10 mouse cellular contexts compared by ENCODE assay signal in the genomic region with DNA sequence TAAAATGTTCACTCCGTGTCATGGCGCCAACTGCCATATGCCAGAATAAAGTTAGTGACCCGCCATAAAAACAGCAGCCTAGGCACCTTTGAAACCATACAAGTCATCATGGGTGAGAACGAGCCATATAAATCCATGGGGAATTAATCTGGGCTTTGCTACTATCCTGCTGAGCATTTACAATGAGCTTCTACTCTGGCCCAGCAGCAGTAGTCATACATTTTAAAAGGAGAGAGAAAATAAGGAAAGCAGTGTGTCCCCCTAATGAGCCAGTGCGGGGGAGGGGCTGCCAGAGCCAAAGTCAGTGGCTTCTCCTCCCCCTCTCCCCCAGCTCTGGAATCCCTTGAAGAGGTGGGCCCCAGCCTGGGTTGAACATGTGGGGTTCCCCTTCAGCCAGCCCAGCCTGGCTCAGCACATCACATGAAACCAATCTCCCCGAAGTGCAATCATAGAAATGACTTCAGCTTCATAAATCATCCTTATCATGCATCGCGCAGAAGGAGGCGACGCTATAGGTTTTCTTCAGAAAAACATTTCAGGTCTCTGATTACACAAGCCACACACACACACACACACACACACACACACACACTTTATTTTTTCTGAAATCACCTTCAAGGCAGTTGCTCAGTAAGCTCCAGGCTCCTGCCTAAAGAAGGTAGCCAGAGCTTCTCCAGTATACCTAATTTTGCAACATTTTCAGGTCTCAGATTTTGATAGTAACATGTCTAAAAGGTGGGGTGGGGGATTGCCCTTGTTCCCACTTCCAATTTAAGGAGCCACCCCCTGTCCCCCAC.
DNase-seq lines count a peak whose midpoint lies in the region; ATAC-seq lines count a peak whose summit lies in the region.
"Had no signal": no experiment of that assay in that cellular context is flagged by ENCODE, and none has a peak within 500 bp of the region (broad histone marks: within the 10 kb centered on the region; RNA-seq: fewer than 3 reads in every experiment).

No protein-coding gene starts in this region.

- no peaks in the 10 kb centered on the region for H3K4me1 ChIP-seq in heart, embryonic 16.5 days (ENCODE audit: control insufficient read depth, insufficient read depth, low read length)
- H3K4me1 ChIP-seq in heart, embryonic 10.5 days, result peaks cover 6% of the 10 kb centered on the region
- H3K4me1 ChIP-seq in embryonic facial prominence, embryonic 12.5 days, result peaks cover 9% of the 10 kb centered on the region; the same call in 1 of the 2 replicates
- peaks cover 7% of the 10 kb centered on the region; the same call in 1 of the 2 replicates for H3K4me1 ChIP-seq in intestine, embryonic 16.5 days (ENCODE audit: control insufficient read depth, insufficient read depth, low read length)
- H3K4me1 ChIP-seq in neural tube, embryonic 11.5 days (ENCODE audit: control insufficient read depth, insufficient read depth, low read length), result peaks cover 6% of the 10 kb centered on the region; the same call in 1 of the 2 replicates
- H3K4me1 ChIP-seq: megakaryocyte, embryonic 14.5 days had no signal

- H3K9me3 ChIP-seq in heart, embryonic 16.5 days (replicated peaks; ENCODE audit: control insufficient read depth, low read length), result no peaks in the 10 kb centered on the region
- H3K9me3 ChIP-seq in heart, embryonic 10.5 days, result no peaks in the 10 kb centered on the region
- H3K9me3 ChIP-seq in embryonic facial prominence, embryonic 12.5 days, result no peaks in the 10 kb centered on the region
- H3K9me3 ChIP-seq in intestine, embryonic 16.5 days (ENCODE audit: control insufficient read depth, low read length), result no peaks in the 10 kb centered on the region
- no peaks in the 10 kb centered on the region for H3K9me3 ChIP-seq in neural tube, embryonic 11.5 days (ENCODE audit: control insufficient read depth, low read length)
- H3K9me3 ChIP-seq: megakaryocyte, embryonic 14.5 days had no signal

- no peak for DNase-seq in heart, embryonic 10.5 days (ENCODE audit: low spot score)
- peak; percentile 47 for DNase-seq in neural tube, embryonic 11.5 days (ENCODE audit: low spot score)
- DNase-seq in lung, postnatal 4 days, result no peak
- no peak for DNase-seq in heart, postnatal 14 days
- no peak for DNase-seq in layer of hippocampus, adult 9-11 months

- H3K27me3 ChIP-seq in heart, embryonic 16.5 days (ENCODE audit: control insufficient read depth, insufficient read depth, low read length), result no peaks in the 10 kb centered on the region
- H3K27me3 ChIP-seq in heart, embryonic 10.5 days (ENCODE audit: insufficient read depth, poor library complexity, severe bottlenecking), result no peaks in the 10 kb centered on the region
- no peaks in the 10 kb centered on the region for H3K27me3 ChIP-seq in embryonic facial prominence, embryonic 12.5 days
- no peaks in the 10 kb centered on the region for H3K27me3 ChIP-seq in intestine, embryonic 16.5 days (replicated peaks; ENCODE audit: control insufficient read depth, insufficient read depth, low read length)
- H3K27me3 ChIP-seq in neural tube, embryonic 11.5 days (ENCODE audit: control insufficient read depth, insufficient read depth, low read length), result no peaks in the 10 kb centered on the region
- H3K27me3 ChIP-seq: megakaryocyte, embryonic 14.5 days had no signal

- no peak overlapping the region for H3K4me2 ChIP-seq in heart, embryonic 16.5 days (ENCODE audit: low read depth, low read length)
- H3K4me2 ChIP-seq in embryonic facial prominence, embryonic 12.5 days (replicated peaks), result peak overlapping the region; percentile 17; the same call in 1 of the 2 replicates
- 0 out of 2 replicates have a peak overlapping the region, but pooled peaks have one; percentile 19 for H3K4me2 ChIP-seq in intestine, embryonic 16.5 days (ENCODE audit: low read depth, low read length)
- H3K4me2 ChIP-seq in neural tube, embryonic 11.5 days (ENCODE audit: low read depth), result 0 out of 2 replicates have a peak overlapping the region, but pooled peaks have one; percentile 1

- WGBS in heart, embryonic 16.5 days, result 33% methylated on average over 10 of the region's 10 CpGs
- 43% methylated on average over 10 of the region's 10 CpGs for WGBS in heart, embryonic 10.5 days
- 25% methylated on average over 10 of the region's 10 CpGs for WGBS in embryonic facial prominence, embryonic 12.5 days
- WGBS in intestine, embryonic 16.5 days, result 14% methylated on average over 10 of the region's 10 CpGs
- WGBS in neural tube, embryonic 11.5 days, result 18% methylated on average over 10 of the region's 10 CpGs

- no peak overlapping the region for H3K4me3 ChIP-seq in heart, embryonic 16.5 days (ENCODE audit: low read length)
- no peak overlapping the region for H3K4me3 ChIP-seq in heart, embryonic 10.5 days
- no peak overlapping the region for H3K4me3 ChIP-seq in embryonic facial prominence, embryonic 12.5 days
- H3K4me3 ChIP-seq in intestine, embryonic 16.5 days (ENCODE audit: low read length), result no peak overlapping the region
- no peak overlapping the region for H3K4me3 ChIP-seq in neural tube, embryonic 11.5 days (ENCODE audit: low read depth, low read length)
- H3K4me3 ChIP-seq: megakaryocyte, embryonic 14.5 days had no signal

- H3K27ac ChIP-seq in heart, embryonic 16.5 days (ENCODE audit: low read length), result no peak overlapping the region
- H3K27ac ChIP-seq in heart, embryonic 10.5 days, result no peak overlapping the region
- no peak overlapping the region for H3K27ac ChIP-seq in embryonic facial prominence, embryonic 12.5 days
- H3K27ac ChIP-seq in intestine, embryonic 16.5 days (ENCODE audit: low read length), result peak overlapping the region; percentile 47
- H3K27ac ChIP-seq in neural tube, embryonic 11.5 days (ENCODE audit: low read depth, low read length), result no peak overlapping the region

- intact Hi-C loops in heart, postnatal 14 days (cut with DNase I), result no loop called here

- no peaks in the 10 kb centered on the region for H3K36me3 ChIP-seq in heart, embryonic 16.5 days (ENCODE audit: control insufficient read depth, insufficient read depth)
- H3K36me3 ChIP-seq in heart, embryonic 10.5 days, result no peaks in the 10 kb centered on the region
- H3K36me3 ChIP-seq in embryonic facial prominence, embryonic 12.5 days, result no peaks in the 10 kb centered on the region
- H3K36me3 ChIP-seq in intestine, embryonic 16.5 days (ENCODE audit: control insufficient read depth, insufficient read depth, low read length), result no peaks in the 10 kb centered on the region
- no peaks in the 10 kb centered on the region for H3K36me3 ChIP-seq in neural tube, embryonic 11.5 days (ENCODE audit: control insufficient read depth, insufficient read depth, low read length)

- ATAC-seq in heart, embryonic 16.5 days (replicated peaks; ENCODE audit: extremely low read depth, insufficient read depth, low FRiP score), result 0 out of 2 replicates have a peak, but pooled peaks have one; percentile 52
- ATAC-seq in embryonic facial prominence, embryonic 12.5 days (ENCODE audit: insufficient number of reproducible peaks, insufficient read depth, low FRiP score, low TSS enrichment), result peak; percentile 41; the same call in 1 of the 2 replicates
- ATAC-seq in intestine, embryonic 16.5 days, result peak; percentile 97
- peak; percentile 89 for ATAC-seq in neural tube, embryonic 11.5 days (ENCODE audit: insufficient read depth, low FRiP score, low TSS enrichment)
- ATAC-seq: inflammation-experienced regulatory T-cells, adult 6 months had no signal

- no peak overlapping the region for H3K9ac ChIP-seq in heart, embryonic 16.5 days (ENCODE audit: low read length)
- no peak overlapping the region for H3K9ac ChIP-seq in embryonic facial prominence, embryonic 12.5 days
- no peak overlapping the region for H3K9ac ChIP-seq in intestine, embryonic 16.5 days (ENCODE audit: low read depth, low read length)
- no peak overlapping the region for H3K9ac ChIP-seq in neural tube, embryonic 11.5 days (ENCODE audit: low read length)

Comparison
In these comparisons a context has a peak if more than half of its experiments do, and no peak if none do; other contexts are left out.
1. ATAC-seq: peak in every context shown above with its lines; median percentile 97 in intestine, embryonic 16.5 days; 89 in neural tube, embryonic 11.5 days; 52 in heart, embryonic 16.5 days; 41 in embryonic facial prominence, embryonic 12.5 days.